Mouse (Mus musculus) right cerebral cortex, adult 2 months (tissue): ENCODE measurements around the gene Magee2.
"Not testable (repeated sequence)": the region's sequence is repeated elsewhere in the genome, so short reads cannot be mapped to it uniquely, and the experiment has no call there.

Source experiments
- DNase-seq, 2 experiments: peaks; one replicate each; pipeline ENCODE4 v3.0.0; 2021 to 2022; ENCODE audit warnings: low spot score in 2 of 2

Gene Magee2

DNA sequence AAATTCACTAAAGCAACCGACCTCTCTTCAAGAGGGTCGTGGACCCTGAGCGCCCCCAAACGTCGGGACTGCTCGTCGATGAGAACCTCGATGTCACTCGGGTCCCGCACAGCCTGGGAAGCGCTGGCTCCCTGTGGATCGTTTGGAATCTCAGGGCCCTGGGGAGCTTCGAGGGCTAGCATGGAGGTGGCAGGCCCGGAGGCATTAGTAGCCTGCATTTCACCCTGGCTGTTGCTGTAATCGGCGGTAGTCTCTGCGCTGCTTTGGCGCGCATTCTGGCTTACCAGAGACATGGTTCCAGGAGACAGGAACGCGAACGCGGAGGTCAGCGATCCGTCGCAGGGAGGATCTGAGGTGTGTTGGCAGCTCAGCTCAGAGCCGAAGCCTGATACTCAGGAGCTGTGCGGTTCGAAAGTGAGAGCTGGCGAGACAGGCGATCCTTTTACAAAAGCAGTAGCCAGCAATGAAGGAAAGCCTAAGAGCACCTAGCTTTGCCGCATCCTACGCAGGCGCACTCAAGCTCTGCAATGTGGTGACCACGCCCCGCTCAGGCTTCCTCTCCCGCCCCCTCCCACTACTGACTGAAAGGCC, at the start of gene Magee2:
Gene Magee2 (minus strand): TSS at position 517 of the 591 bp plus-strand sequence.
- peak; percentile 19 to 32 for DNase-seq

DNA sequence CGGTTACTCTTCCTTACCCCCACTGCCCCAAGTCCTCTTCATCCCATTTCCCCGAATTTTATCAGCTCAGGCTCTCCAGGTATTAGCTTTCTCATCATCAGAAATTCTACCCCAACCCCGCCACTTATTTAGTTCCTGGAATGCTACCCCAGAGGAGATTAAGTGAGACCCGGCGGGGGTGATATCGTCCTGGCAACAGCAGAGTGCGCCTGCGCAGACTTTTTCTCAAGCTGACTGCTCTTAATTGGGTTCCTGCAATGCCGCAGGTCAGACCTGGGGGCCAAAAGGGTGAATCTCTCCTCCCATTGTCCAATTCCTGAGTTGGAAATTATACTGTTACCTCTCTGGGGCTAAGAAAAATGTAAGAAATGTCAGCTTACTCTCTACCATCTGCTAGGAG, 3.5 kb downstream of the Magee2 start:
- no peak for DNase-seq

DNA sequence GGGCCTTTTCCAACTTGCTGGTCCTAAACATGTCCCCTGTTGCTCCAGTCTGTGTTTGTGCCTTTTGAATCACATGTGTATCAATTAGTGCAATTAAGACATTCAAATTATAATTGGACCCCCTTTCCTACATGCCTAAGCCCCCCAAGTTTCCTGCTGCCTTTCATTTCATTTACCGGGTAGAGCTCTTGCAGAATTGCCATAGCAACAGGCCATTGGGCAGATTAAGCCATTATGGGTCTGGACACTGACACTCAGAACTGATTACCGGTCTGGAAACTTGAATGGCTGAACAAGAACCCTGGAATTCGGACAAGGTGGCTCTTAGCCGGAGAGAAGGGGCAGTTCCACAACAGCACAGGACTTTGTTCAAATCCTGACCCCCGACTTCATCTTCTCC, 39.5 kb downstream of the Magee2 start:
- DNase-seq: not testable (repeated sequence)

DNA sequence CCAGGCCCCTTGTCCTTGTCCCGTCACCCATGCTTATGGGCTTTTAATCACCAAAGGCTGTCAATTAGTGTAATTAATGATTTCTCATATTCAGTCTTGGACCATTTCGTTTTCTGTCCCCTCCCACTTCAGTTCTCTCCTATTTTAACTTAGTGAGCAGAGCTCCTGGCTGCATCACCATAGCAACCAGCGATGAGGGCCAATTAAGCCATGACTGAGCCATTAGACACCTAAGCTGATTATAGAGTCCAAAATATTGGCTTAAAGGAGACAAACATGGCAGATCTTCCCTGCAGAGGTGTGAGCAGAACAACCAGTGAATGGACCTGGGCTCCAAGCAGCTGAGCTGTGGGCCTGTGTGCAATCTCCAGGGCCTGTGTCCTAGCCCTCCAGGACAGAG, 40.1 kb downstream of the Magee2 start:
- not testable (repeated sequence) for DNase-seq

DNA sequence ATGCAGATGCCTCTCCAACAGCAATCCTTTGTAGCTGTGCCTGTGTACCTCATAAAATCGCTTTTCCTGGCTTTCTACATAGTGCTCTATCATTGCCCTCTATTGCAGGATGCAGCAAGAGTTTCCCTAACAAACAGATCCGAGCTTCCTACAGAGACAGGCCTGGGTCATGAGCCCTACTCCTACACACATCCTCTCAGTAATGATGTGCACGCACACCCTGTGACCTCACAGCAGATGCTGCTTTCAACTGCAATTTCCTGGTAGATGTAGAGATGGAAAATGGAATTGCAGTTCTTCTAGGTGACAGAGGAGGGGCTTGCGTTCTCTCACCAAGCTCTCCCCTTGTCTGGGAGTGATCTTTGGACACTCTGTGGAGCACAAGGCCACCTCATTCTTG, 43.4 kb downstream of the Magee2 start:
- not testable (repeated sequence) for DNase-seq
